Mouse (Mus musculus) ES-Bruce4 (cell line): ENCODE results near the gene Cntnap2.

Experiments
- CTCF ChIP-seq: IDR thresholded peaks from one replicate; pipeline ENCODE4 v1.8.1; 2011; ENCODE audit warnings: low read depth, low read length
- EP300 ChIP-seq: IDR thresholded peaks from 2 replicates; pipeline ENCODE4 v1.6.1; 2011; ENCODE audit warnings: low read depth, low read length; ENCODE audit not compliant: insufficient read depth
- POLR2A ChIP-seq: IDR thresholded peaks from one replicate; pipeline ENCODE4 v1.8.1; 2011; ENCODE audit warnings: low read length; ENCODE audit not compliant: insufficient read depth

DNA sequence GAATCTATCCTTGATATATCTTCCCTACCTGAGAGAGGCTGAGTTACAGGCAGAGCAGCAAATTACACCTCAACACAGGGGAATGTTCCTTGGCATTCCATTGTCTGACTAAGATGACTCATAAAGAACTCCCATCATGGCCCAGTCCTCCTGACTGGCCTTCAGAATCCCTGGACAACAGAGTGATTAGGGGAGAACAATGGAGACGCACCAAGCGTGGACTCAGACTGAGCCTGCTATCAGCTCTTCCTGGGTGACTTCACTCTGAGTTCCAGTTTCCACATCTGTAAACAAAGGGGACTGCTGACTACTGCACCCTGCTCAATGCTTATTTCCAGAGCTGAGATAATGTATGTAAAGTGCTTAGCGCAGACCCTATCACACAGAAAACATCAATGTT is 2269.1 kb downstream of the Cntnap2 start:
- TF ChIP-seq CTCF (no peak), POLR2A (no peak), EP300 (peak; percentile 63)
